Mouse (Mus musculus): Measurements from ENCODE around the gene Ripor2. TPM values are rescaled to one million over a fixed set of nuclear protein-coding genes. Genes with fewer than 3 reads are reported as not detected.

Ripor2 gene
- polyA plus RNA-seq, 1 experiment, result 34.3 TPM

DNA sequence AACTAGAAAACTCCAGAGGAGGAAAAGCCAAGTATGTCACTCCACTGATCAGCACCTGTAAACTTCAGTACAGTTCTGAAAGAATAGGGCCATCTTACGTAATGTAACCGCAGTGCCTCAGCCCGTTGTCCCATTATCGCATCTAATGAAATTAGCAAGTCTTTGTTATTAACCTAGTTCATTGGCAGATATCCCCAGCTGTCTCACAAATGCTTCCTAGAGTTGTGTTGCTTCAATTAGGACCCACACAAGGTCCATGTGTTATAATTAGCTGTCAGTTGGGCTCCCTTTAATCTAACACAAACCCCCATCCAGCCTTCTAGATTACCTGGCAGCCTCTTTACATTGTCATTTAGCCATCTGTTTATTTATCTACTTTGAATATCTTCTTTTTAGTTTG, 99.0 kb downstream of the Ripor2 start:
- no peak overlapping the region for H3K27ac ChIP-seq (ENCODE audit: control insufficient read depth, insufficient read depth, low read length)
- no peaks in the 10 kb centered on the region for H3K4me1 ChIP-seq (replicated peaks; ENCODE audit: control insufficient read depth, insufficient read depth, low read length)
- no peak for DNase-seq
- no peaks in the 10 kb centered on the region for H3K27me3 ChIP-seq (ENCODE audit: control insufficient read depth, insufficient read depth, low read length)
- 98% methylated on average over 4 of the region's 4 CpGs for WGBS
- no peak overlapping the region for H3K4me3 ChIP-seq (ENCODE audit: control insufficient read depth, insufficient read depth, low read length)
- no peak for TF ChIP-seq POLR2A (IDR thresholded peaks at IDR 0.05; ENCODE audit: control insufficient read depth, extremely low read depth, insufficient read depth, low read length, poor library complexity)
- TF ChIP-seq CTCF (IDR thresholded peaks at IDR 0.05; ENCODE audit: borderline replicate concordance, control insufficient read depth, extremely low read depth, insufficient read depth, low read length, poor library complexity), result no peak
- peaks cover 42% of the 10 kb centered on the region for H3K36me3 ChIP-seq (ENCODE audit: control insufficient read depth, insufficient read depth, low read length)

DNA sequence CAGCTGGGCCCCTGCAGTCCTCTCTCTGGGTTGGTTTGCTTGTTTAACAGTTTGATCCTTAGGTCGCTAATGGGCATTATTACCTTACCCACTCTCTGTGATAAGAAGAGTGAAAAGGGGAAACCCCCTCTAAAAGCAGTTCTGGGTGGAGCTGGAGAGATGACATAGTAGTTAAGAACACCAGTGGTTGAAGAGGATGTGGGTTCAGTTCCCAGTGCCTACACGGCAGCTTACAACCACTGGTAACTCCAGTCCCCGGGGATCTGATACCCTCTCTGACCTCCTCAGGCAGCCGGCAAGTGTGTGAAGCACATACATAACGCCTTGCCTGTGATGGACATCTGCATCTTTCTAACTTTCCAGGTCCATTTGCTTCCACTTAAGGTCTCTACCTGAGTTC, 100.4 kb downstream of the Ripor2 start:
- WGBS, result 68% methylated on average over 5 of the region's 5 CpGs
- Histone ChIP-seq H3K36me3 (ENCODE audit: control insufficient read depth, insufficient read depth, low read length) (peaks cover 34% of the 10 kb centered on the region), H3K27me3 (ENCODE audit: control insufficient read depth, insufficient read depth, low read length) (no peaks in the 10 kb centered on the region), H3K4me3 (ENCODE audit: control insufficient read depth, insufficient read depth, low read length) (no peak overlapping the region), H3K4me1 (replicated peaks; ENCODE audit: control insufficient read depth, insufficient read depth, low read length) (no peaks in the 10 kb centered on the region), H3K27ac (ENCODE audit: control insufficient read depth, insufficient read depth, low read length) (no peak overlapping the region)
- DNase-seq, result no peak
- no peak for TF ChIP-seq CTCF (IDR thresholded peaks at IDR 0.05; ENCODE audit: borderline replicate concordance, control insufficient read depth, extremely low read depth, insufficient read depth, low read length, poor library complexity)
- TF ChIP-seq POLR2A (IDR thresholded peaks at IDR 0.05; ENCODE audit: control insufficient read depth, extremely low read depth, insufficient read depth, low read length, poor library complexity), result no peak

DNA sequence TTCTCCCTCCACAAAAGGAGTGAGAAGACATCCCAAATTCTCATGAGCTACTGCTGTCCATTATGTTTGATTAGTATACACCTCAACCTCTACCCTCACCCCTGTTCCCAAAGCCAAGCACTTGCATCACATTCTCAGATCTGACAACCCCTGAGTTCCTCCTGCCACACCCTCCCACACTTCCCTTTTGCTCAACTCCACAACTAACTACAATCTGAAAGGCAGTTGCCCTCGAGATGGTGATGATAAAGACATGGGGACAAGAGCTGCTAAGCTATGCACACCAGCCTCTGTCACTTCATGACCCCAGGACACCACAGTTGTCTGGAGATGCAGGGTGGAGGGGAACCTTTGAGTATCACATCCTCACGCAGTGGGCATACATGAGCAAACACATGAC, 102.5 kb downstream of the Ripor2 start:
- Histone ChIP-seq H3K27me3 (ENCODE audit: control insufficient read depth, insufficient read depth, low read length) (no peaks in the 10 kb centered on the region), H3K4me3 (ENCODE audit: control insufficient read depth, insufficient read depth, low read length) (no peak overlapping the region), H3K27ac (ENCODE audit: control insufficient read depth, insufficient read depth, low read length) (no peak overlapping the region), H3K36me3 (ENCODE audit: control insufficient read depth, insufficient read depth, low read length) (peaks cover 16% of the 10 kb centered on the region), H3K4me1 (replicated peaks; ENCODE audit: control insufficient read depth, insufficient read depth, low read length) (peaks cover 2% of the 10 kb centered on the region; the same call in 1 of the 2 replicates)
- 48% methylated on average over 2 of the region's 2 CpGs for WGBS
- no peak for DNase-seq
- TF ChIP-seq POLR2A (IDR thresholded peaks at IDR 0.05; ENCODE audit: control insufficient read depth, extremely low read depth, insufficient read depth, low read length, poor library complexity), result no peak
- TF ChIP-seq CTCF (IDR thresholded peaks at IDR 0.05; ENCODE audit: borderline replicate concordance, control insufficient read depth, extremely low read depth, insufficient read depth, low read length, poor library complexity), result no peak

DNA sequence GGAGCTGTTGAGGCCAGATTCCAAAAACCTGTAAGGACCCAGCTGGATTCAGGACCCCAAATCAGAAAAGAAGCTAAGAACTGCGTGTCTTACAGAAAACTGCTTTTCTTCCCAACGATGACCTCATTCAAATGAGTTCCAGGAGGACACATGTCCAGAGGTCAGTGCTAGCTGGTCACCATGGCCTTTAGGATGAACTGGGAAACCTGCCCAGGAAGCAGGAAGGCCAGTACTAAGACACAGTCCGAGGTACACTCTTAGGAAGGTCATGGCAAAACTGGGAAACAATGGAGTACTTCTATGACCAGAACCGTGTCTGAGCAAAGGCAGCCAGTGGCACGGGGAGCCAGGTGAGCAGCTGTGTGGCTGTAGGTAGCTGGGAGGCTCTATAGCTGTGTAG, 103.9 kb downstream of the Ripor2 start:
- 93% methylated on average over 5 of the region's 5 CpGs for WGBS
- H3K27ac ChIP-seq (ENCODE audit: control insufficient read depth, insufficient read depth, low read length), result no peak overlapping the region
- H3K4me3 ChIP-seq (ENCODE audit: control insufficient read depth, insufficient read depth, low read length), result no peak overlapping the region
- H3K27me3 ChIP-seq (ENCODE audit: control insufficient read depth, insufficient read depth, low read length), result no peaks in the 10 kb centered on the region
- DNase-seq, result no peak
- H3K36me3 ChIP-seq (ENCODE audit: control insufficient read depth, insufficient read depth, low read length), result peaks cover 4% of the 10 kb centered on the region
- H3K4me1 ChIP-seq (replicated peaks; ENCODE audit: control insufficient read depth, insufficient read depth, low read length), result peaks cover 2% of the 10 kb centered on the region; the same call in 1 of the 2 replicates
- TF ChIP-seq POLR2A (IDR thresholded peaks at IDR 0.05; ENCODE audit: control insufficient read depth, extremely low read depth, insufficient read depth, low read length, poor library complexity), result no peak
- TF ChIP-seq CTCF (IDR thresholded peaks at IDR 0.05; ENCODE audit: borderline replicate concordance, control insufficient read depth, extremely low read depth, insufficient read depth, low read length, poor library complexity), result no peak

DNA sequence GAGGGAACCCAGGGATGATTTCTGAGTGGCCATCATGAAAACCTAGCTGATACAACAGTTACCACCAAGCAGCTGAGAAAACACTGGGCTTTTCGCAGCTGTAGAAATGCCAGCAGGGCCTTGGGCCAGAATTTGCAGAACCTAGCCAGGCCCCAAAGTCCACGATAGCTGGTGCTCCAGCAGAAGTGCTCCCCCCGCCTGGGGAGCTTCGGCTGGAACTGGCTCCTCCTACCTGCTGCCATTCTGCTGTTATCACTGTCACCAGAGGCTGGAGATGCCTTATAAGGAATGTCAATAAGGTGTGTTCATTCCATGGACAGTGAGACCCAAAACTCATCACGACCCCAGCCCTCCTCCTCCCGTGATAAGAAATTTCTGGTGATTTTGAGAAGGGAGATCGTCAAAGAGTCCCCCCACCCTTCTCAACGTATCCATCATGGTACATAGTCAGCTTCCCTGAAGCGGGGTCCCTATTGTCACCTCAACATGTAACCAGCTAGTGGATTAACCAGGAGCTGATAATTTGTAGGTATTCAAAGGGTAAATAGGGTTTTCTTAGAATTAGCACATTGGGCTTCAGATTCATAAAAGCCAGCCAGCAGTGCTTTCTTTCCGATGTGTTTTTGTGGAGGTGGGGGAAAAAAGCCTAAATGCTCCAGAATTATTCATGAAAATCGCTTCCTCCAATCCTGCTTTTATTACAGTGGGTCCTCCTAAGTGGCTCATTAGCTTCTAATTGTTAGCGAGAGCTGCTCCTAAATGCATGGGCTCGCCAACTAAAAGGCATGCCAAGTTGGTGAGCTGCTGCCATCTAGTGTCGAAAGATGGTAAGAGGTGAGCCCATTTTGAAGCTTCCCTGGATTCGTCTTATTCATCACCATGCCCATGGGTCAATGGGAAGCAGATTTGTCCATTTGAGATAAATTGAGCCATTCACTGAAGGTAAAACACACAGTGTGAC, 105.0 kb downstream of the Ripor2 start:
- no peaks in the 10 kb centered on the region; the same call in 1 of the 2 replicates for H3K36me3 ChIP-seq (ENCODE audit: control insufficient read depth, insufficient read depth, low read length)
- H3K27me3 ChIP-seq (ENCODE audit: control insufficient read depth, insufficient read depth, low read length), result no peaks in the 10 kb centered on the region
- peaks cover 2% of the 10 kb centered on the region; the same call in 1 of the 2 replicates for H3K4me1 ChIP-seq (replicated peaks; ENCODE audit: control insufficient read depth, insufficient read depth, low read length)
- WGBS, result 67% methylated on average over 15 of the region's 15 CpGs
- no peak overlapping the region for H3K4me3 ChIP-seq (ENCODE audit: control insufficient read depth, insufficient read depth, low read length)
- H3K27ac ChIP-seq (ENCODE audit: control insufficient read depth, insufficient read depth, low read length), result no peak overlapping the region
- TF ChIP-seq POLR2A (IDR thresholded peaks at IDR 0.05; ENCODE audit: control insufficient read depth, extremely low read depth, insufficient read depth, low read length, poor library complexity) (no peak), CTCF (IDR thresholded peaks at IDR 0.05; ENCODE audit: borderline replicate concordance, control insufficient read depth, extremely low read depth, insufficient read depth, low read length, poor library complexity) (no peak)
- DNase-seq, result peak; percentile 70

DNA sequence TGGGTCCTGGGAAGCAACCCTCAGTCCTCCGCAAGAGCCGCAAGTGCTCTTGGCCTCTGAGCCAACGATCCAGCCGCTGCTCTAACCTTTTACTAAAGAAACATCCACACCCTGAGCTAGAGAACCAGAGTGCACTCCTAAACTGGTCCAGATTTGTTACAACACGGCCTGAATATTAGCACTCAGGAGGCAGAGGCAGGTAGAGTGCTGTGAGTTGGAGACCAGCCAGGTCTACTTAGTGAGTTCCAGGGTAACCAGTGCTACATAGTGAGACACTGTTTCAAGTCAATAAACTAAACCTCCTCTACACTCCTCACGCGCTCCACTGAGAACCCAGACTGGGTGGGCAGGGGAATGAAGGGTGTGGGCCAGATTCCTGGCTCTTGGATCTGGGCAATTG, 111.3 kb downstream of the Ripor2 start:
- no peak for DNase-seq
- 99% methylated on average over 7 of the region's 7 CpGs for WGBS
- TF ChIP-seq CTCF (IDR thresholded peaks at IDR 0.05; ENCODE audit: borderline replicate concordance, control insufficient read depth, extremely low read depth, insufficient read depth, low read length, poor library complexity) (no peak), POLR2A (IDR thresholded peaks at IDR 0.05; ENCODE audit: control insufficient read depth, extremely low read depth, insufficient read depth, low read length, poor library complexity) (no peak)
- no peaks in the 10 kb centered on the region for H3K27me3 ChIP-seq (ENCODE audit: control insufficient read depth, insufficient read depth, low read length)
- H3K4me1 ChIP-seq (replicated peaks; ENCODE audit: control insufficient read depth, insufficient read depth, low read length), result peaks cover 2% of the 10 kb centered on the region; the same call in 1 of the 2 replicates
- peaks cover 34% of the 10 kb centered on the region for H3K36me3 ChIP-seq (ENCODE audit: control insufficient read depth, insufficient read depth, low read length)
- H3K4me3 ChIP-seq (ENCODE audit: control insufficient read depth, insufficient read depth, low read length), result no peak overlapping the region
- H3K27ac ChIP-seq (ENCODE audit: control insufficient read depth, insufficient read depth, low read length), result no peak overlapping the region
